Mouse (Mus musculus) spleen, adult 2 months (tissue): ENCODE data around the gene Hsd11b1. TPM values are rescaled to one million over a fixed set of nuclear protein-coding genes. Genes with fewer than 3 reads are reported as not detected.
A peak's percentile ranks its signal among the peaks of the same experiment; 100 is the strongest.

ENCODE experiments used
- DNase-seq, 2 experiments: peaks; one replicate each; pipeline versions ENCODE4 v3.0.0 to v3.0.0-alpha.2; 2012 to 2021; ENCODE audit warnings: low spot score in 2 of 2, low read depth in 1 of 2
- H3K27ac ChIP-seq: fragments of 200-500 bp; 2 replicates; pipeline ENCODE4 v1.5.1; 2012; ENCODE audit warnings: low read length, inconsistent platforms; ENCODE audit not compliant: insufficient read depth
- H3K27me3 ChIP-seq: fragments of 200-500 bp; 2 replicates; pipeline ENCODE4 v1.6.1; 2012; ENCODE audit warnings: mild to moderate bottlenecking, moderate library complexity, low read length, inconsistent platforms; ENCODE audit not compliant: control insufficient read depth, insufficient read depth
- H3K36me3 ChIP-seq: fragments of 200-500 bp; 2 replicates; pipeline ENCODE4 v1.6.1; 2012; ENCODE audit warnings: mild to moderate bottlenecking, low read length, inconsistent platforms; ENCODE audit not compliant: control insufficient read depth, insufficient read depth
- H3K4me1 ChIP-seq: fragments of 200-500 bp; 2 replicates; pipeline ENCODE4 v1.6.1; 2011; ENCODE audit warnings: inconsistent platforms; ENCODE audit not compliant: control insufficient read depth, insufficient read depth, insufficient read length
- H3K4me3 ChIP-seq: fragments of 200-500 bp; 2 replicates; pipeline ENCODE4 v1.5.1; 2011; ENCODE audit warnings: mild to moderate bottlenecking, inconsistent platforms; ENCODE audit not compliant: insufficient read depth, insufficient read length; ENCODE audit errors: extremely low read depth
- CTCF ChIP-seq: fragments of 200-500 bp; IDR thresholded peaks from 2 replicates; pipeline ENCODE4 v1.5.1; 2011; ENCODE audit warnings: mild to moderate bottlenecking, inconsistent platforms; ENCODE audit not compliant: insufficient read depth, insufficient read length, insufficient replicate concordance; ENCODE audit errors: extremely low read depth
- POLR2A ChIP-seq: fragments of 200-500 bp; IDR thresholded peaks from 2 replicates; pipeline ENCODE4 v1.6.1; 2011; ENCODE audit warnings: low read depth, low read length, inconsistent platforms
- WGBS: fragments of 180-500 bp; shearing (Covaris S2); methylation state at CpG from one replicate; pipeline ENCODE4 v1.1.7; 2018; 5-methylcytosine and 5-hydroxymethylcytosine counted together
- polyA plus RNA-seq: library from polyadenylated mRNA; depleted of rRNA; stranded (reverse); fragments of >200 nt; gene quantifications from 2 replicates; pipeline ENCODE4 v1.2.3, GENCODE M21; 2012; rRNA removed

Hsd11b1 gene
- polyA plus RNA-seq, 1 experiment, result 33.5 TPM

DNA sequence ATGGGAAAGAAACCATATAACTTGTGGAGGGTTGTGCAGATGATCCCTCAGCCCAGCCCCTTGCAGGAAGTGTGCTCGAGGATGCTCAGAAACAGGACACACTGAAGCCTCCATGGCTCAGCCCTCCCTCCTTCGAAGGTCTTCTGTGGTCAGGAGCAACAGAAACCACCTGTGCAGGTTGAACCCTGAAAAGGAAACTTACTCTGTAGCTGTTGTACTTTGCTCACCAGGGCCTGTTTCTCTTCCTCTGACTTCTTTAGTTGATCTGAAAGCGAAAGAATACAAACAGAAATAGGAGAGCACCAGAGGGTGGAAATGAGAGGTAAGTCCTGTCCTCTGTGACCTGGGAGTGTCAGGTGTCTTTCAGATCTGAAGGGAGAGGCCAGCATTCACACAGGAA lies 82.8 kb downstream of the Hsd11b1 start:
- 20% methylated on average over 3 of the region's 3 CpGs for WGBS
- no peaks in the 10 kb centered on the region for H3K27me3 ChIP-seq
- H3K4me3 ChIP-seq, result no peak overlapping the region
- H3K27ac ChIP-seq, result peak overlapping the region; percentile 80
- peaks cover 13% of the 10 kb centered on the region for H3K4me1 ChIP-seq
- TF ChIP-seq POLR2A (no peak), CTCF (no peak)
- DNase-seq, result peak; percentile 31 to 34
- peaks cover 38% of the 10 kb centered on the region for H3K36me3 ChIP-seq

DNA sequence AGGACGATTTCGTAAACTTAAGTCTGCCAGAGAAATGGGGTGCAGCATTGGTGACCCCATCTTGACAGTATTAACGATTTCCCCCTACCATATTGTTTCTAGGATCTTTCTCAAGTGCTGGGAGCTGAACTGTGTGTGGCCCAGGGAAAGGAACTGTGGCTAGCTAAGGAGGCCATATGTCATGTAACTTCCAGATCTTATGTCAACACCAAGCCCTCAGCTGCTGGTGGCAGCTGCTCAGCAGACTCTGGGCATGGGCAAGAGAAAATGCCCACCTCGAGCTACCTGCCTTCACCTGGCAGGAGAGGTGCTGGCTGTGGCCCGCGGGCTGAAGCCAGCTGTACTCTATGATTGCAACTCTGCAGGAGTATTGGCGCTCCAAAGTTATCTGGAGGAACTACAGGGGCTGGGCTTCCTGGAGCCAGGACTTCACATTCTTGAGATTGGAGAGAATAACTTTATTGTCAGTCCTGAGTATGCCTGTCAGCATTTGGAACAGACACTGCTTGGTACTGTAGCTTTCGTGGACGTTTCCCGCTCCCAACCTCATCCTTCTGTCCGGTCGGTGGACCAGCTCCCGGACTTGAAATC lies 89.6 kb downstream of the Hsd11b1 start:
- H3K36me3 ChIP-seq, result peaks cover 5% of the 10 kb centered on the region
- H3K27me3 ChIP-seq, result no peaks in the 10 kb centered on the region
- no peak for TF ChIP-seq CTCF
- no peak for TF ChIP-seq POLR2A
- no peak for DNase-seq
- peak overlapping the region; percentile 84 for H3K27ac ChIP-seq
- H3K4me1 ChIP-seq, result peaks cover 14% of the 10 kb centered on the region
- H3K4me3 ChIP-seq, result no peak overlapping the region
- 84% methylated on average over 13 of the region's 13 CpGs for WGBS

DNA sequence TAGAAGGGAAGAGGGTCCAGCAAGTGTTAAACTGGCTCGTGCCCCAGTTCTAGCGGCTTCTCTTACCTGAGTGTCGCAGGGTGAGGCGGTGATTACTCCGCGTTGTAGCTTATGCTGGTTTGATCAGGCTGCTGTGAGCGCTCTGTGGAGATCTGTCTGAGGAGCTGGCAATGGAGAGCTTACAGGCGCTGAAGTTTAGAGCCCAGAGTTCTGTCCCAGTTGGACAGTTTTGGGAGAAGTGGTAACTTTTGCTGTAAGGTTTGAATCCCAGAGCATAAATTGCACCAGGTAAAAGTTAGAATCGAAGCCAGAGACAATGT lies 90.1 kb downstream of the Hsd11b1 start:
- WGBS, result 10% methylated on average over 9 of the region's 9 CpGs
- no peak for TF ChIP-seq POLR2A
- TF ChIP-seq CTCF, result no peak
- peaks cover 14% of the 10 kb centered on the region for H3K4me1 ChIP-seq
- no peaks in the 10 kb centered on the region for H3K27me3 ChIP-seq
- DNase-seq, result no peak
- peak overlapping the region; percentile 84 for H3K27ac ChIP-seq
- H3K4me3 ChIP-seq, result peak overlapping the region; percentile 54
- H3K36me3 ChIP-seq, result peaks cover 3% of the 10 kb centered on the region

DNA sequence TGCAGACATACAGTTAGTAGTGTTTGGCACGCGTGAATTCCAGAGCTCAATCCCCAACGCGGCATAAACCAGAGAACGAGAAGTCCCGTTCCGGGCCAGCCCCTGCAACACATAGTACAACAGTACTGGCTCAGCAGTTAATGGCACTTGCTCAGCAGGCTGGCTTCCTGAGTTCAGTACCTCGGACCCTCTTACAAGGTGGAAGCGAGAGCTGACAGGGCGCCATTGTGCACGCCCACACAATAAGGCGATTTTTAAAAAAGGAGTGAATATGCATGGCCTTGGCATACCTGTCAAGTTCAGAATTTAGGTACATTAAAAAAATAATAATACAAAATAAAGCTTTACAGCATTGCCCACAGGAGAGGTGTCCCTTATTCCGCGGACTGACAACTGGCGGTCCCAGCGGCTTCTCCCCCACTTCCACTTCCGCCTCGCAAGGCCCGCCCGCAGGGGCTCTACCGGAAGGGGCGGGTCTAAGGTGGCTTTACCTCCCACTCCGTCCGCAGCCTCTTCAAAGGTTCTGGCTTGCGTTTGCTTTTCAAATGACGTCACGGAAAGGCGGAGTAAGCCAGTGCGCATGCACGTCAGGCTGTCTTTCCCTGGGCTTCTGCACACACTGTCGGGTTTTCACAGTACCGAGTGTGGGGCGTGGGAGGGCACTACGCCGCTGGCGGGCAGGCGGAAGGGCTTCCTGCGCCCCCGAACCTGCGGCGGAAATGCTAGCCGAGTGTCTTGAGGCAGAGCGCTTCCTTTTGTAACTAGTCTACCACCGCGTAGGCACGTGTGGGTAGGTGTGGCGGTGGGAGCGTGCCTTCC lies 90.7 kb downstream of the Hsd11b1 start:
- H3K36me3 ChIP-seq, result peaks cover 1% of the 10 kb centered on the region
- peak overlapping the region; percentile 85 for H3K4me3 ChIP-seq
- H3K27me3 ChIP-seq, result no peaks in the 10 kb centered on the region
- peaks cover 14% of the 10 kb centered on the region for H3K4me1 ChIP-seq
- TF ChIP-seq CTCF (no peak), POLR2A (peak; percentile 69)
- peak; percentile 97 to 99 for DNase-seq
- WGBS, result under 1% methylated on average over 48 of the region's 48 CpGs
- peak overlapping the region; percentile 91 for H3K27ac ChIP-seq

Other genes with a start within 250 kb of the Hsd11b1 start
- 0.05 and 0.08 TPM in 2 replicates for gene Syt14, start 228.3 kb downstream of the Hsd11b1 start, polyA plus RNA-seq
- 17.1 and 17.3 TPM in 2 replicates for gene Diexf, start 133.8 kb downstream of the Hsd11b1 start, polyA plus RNA-seq
- 1.5 and 2.4 TPM in 2 replicates for gene Irf6, start 111.0 kb downstream of the Hsd11b1 start, polyA plus RNA-seq
- 1.8 TPM in 2 replicates for gene A130010J15Rik, start 96.0 kb downstream of the Hsd11b1 start, polyA plus RNA-seq
- gene Traf3ip3, start 62.4 kb downstream of the Hsd11b1 start, polyA plus RNA-seq, result 62.7 and 62.8 TPM in 2 replicates
- gene Lamb3, start 56.4 kb downstream of the Hsd11b1 start, polyA plus RNA-seq, result 3.4 and 4.6 TPM in 2 replicates
- 60.8 and 66.5 TPM in 2 replicates for gene G0s2, start 9.1 kb upstream of the Hsd11b1 start, polyA plus RNA-seq
- gene Camk1g, start 106.2 kb upstream of the Hsd11b1 start, polyA plus RNA-seq, result 0.12 and 0.26 TPM in 2 replicates